Mouse (Mus musculus): ENCODE measurements around the gene Npcd. TPM values are rescaled to one million over a fixed set of nuclear protein-coding genes. Genes with fewer than 3 reads are reported as not detected.

Gene Npcd
- polyA plus RNA-seq, 1 experiment from 2014 or later, result 0.87 TPM

- Histone ChIP-seq H3K9ac (no peak overlapping the region), H3K4me1 (peaks cover under 1% of the 10 kb centered on the region; the same call in 1 of the 2 replicates), H3K4me3 (replicated peaks) (no peak overlapping the region), H3K9me3 (no peaks in the 10 kb centered on the region), H3K36me3 (replicated peaks) (no peaks in the 10 kb centered on the region), H3K4me2 (no peak overlapping the region), H3K27ac (no peak overlapping the region), H3K27me3 (peaks cover 28% of the 10 kb centered on the region)
- WGBS, result 87% methylated on average over 8 of the region's 8 CpGs
- no peak for ATAC-seq (ENCODE audit: low FRiP score)
Observed at GRCm38 (mm10) chr15:79797680-79798079, 36.4 kb downstream of the Npcd start.

- Histone ChIP-seq H3K9ac (no peak overlapping the region), H3K27me3 (peaks cover 27% of the 10 kb centered on the region), H3K36me3 (replicated peaks) (no peaks in the 10 kb centered on the region), H3K4me1 (peaks cover 3% of the 10 kb centered on the region; the same call in 1 of the 2 replicates), H3K9me3 (no peaks in the 10 kb centered on the region), H3K4me2 (no peak overlapping the region), H3K4me3 (replicated peaks) (no peak overlapping the region), H3K27ac (no peak overlapping the region)
- ATAC-seq (ENCODE audit: low FRiP score), result no peak
- WGBS, result 88% methylated on average over 7 of the region's 7 CpGs
Observed at GRCm38 (mm10) chr15:79797096-79797495, 36.9 kb downstream of the Npcd start.

- ATAC-seq (ENCODE audit: low FRiP score), result no peak
- Histone ChIP-seq H3K9me3 (no peaks in the 10 kb centered on the region), H3K4me1 (peaks cover 5% of the 10 kb centered on the region), H3K27ac (no peak overlapping the region), H3K36me3 (replicated peaks) (no peaks in the 10 kb centered on the region), H3K4me2 (no peak overlapping the region), H3K9ac (no peak overlapping the region), H3K27me3 (peaks cover 23% of the 10 kb centered on the region; the same call in 1 of the 2 replicates), H3K4me3 (replicated peaks) (no peak overlapping the region)
- 90% methylated on average over 12 of the region's 12 CpGs for WGBS
Observed at GRCm38 (mm10) chr15:79796256-79796655, 37.8 kb downstream of the Npcd start.

- Histone ChIP-seq H3K9me3 (no peaks in the 10 kb centered on the region), H3K9ac (no peak overlapping the region), H3K4me2 (no peak overlapping the region), H3K4me1 (peaks cover 6% of the 10 kb centered on the region), H3K27ac (no peak overlapping the region), H3K27me3 (peaks cover 23% of the 10 kb centered on the region; the same call in 1 of the 2 replicates), H3K4me3 (replicated peaks) (no peak overlapping the region), H3K36me3 (replicated peaks) (no peaks in the 10 kb centered on the region)
- ATAC-seq (ENCODE audit: low FRiP score), result no peak
- WGBS, result 38% methylated on average over 20 of the region's 20 CpGs
Observed at GRCm38 (mm10) chr15:79794173-79794572, 39.9 kb downstream of the Npcd start.

GRCm38 (mm10) chr15:79793076-79793475 lies 41.0 kb downstream of the Npcd start:
- peaks cover 23% of the 10 kb centered on the region; the same call in 1 of the 2 replicates for H3K27me3 ChIP-seq
- H3K4me1 ChIP-seq, result peaks cover 9% of the 10 kb centered on the region
- 94% methylated on average over 9 of the region's 9 CpGs for WGBS
- no peak overlapping the region for H3K4me3 ChIP-seq (replicated peaks)
- H3K9ac ChIP-seq, result no peak overlapping the region
- no peak for ATAC-seq (ENCODE audit: low FRiP score)
- no peaks in the 10 kb centered on the region for H3K9me3 ChIP-seq
- no peak overlapping the region for H3K4me2 ChIP-seq
- no peaks in the 10 kb centered on the region for H3K36me3 ChIP-seq (replicated peaks)
- no peak overlapping the region for H3K27ac ChIP-seq

- Histone ChIP-seq H3K27me3 (peaks cover 19% of the 10 kb centered on the region; the same call in 1 of the 2 replicates), H3K9ac (no peak overlapping the region), H3K9me3 (no peaks in the 10 kb centered on the region), H3K4me3 (replicated peaks) (no peak overlapping the region), H3K4me1 (peaks cover 15% of the 10 kb centered on the region), H3K4me2 (peak overlapping the region; percentile 27), H3K27ac (no peak overlapping the region), H3K36me3 (replicated peaks) (no peaks in the 10 kb centered on the region)
- ATAC-seq (ENCODE audit: low FRiP score), result no peak
- 21% methylated on average over 19 of the region's 19 CpGs for WGBS
Observed at GRCm38 (mm10) chr15:79792455-79792854, 41.6 kb downstream of the Npcd start.

GRCm38 (mm10) chr15:79791502-79791901 lies 42.5 kb downstream of the Npcd start:
- H3K27ac ChIP-seq, result no peak overlapping the region
- no peak for ATAC-seq (ENCODE audit: low FRiP score)
- no peak overlapping the region for H3K4me2 ChIP-seq
- H3K27me3 ChIP-seq, result peaks cover 18% of the 10 kb centered on the region; the same call in 1 of the 2 replicates
- no peaks in the 10 kb centered on the region for H3K36me3 ChIP-seq (replicated peaks)
- H3K4me3 ChIP-seq (replicated peaks), result no peak overlapping the region
- peaks cover 18% of the 10 kb centered on the region for H3K4me1 ChIP-seq
- no peak overlapping the region for H3K9ac ChIP-seq
- H3K9me3 ChIP-seq, result no peaks in the 10 kb centered on the region
- WGBS, result 4% methylated on average over 12 of the region's 12 CpGs

GRCm38 (mm10) chr15:79790905-79791304 lies 43.1 kb downstream of the Npcd start:
- Histone ChIP-seq H3K27ac (no peak overlapping the region), H3K9me3 (no peaks in the 10 kb centered on the region), H3K4me2 (no peak overlapping the region), H3K9ac (no peak overlapping the region), H3K36me3 (replicated peaks) (no peaks in the 10 kb centered on the region), H3K4me1 (peaks cover 18% of the 10 kb centered on the region), H3K4me3 (replicated peaks) (no peak overlapping the region), H3K27me3 (peaks cover 18% of the 10 kb centered on the region; the same call in 1 of the 2 replicates)
- 83% methylated on average over 6 of the region's 6 CpGs for WGBS
- no peak for ATAC-seq (ENCODE audit: low FRiP score)

GRCm38 (mm10) chr15:79790111-79790510 lies 43.9 kb downstream of the Npcd start:
- H3K9me3 ChIP-seq, result no peaks in the 10 kb centered on the region
- WGBS, result 61% methylated on average over 8 of the region's 8 CpGs
- no peak overlapping the region for H3K9ac ChIP-seq
- no peak overlapping the region for H3K27ac ChIP-seq
- no peak overlapping the region for H3K4me3 ChIP-seq (replicated peaks)
- peaks cover 18% of the 10 kb centered on the region for H3K4me1 ChIP-seq
- ATAC-seq (ENCODE audit: low FRiP score), result no peak
- no peaks in the 10 kb centered on the region for H3K36me3 ChIP-seq (replicated peaks)
- no peak overlapping the region for H3K4me2 ChIP-seq
- H3K27me3 ChIP-seq, result peaks cover 20% of the 10 kb centered on the region; the same call in 1 of the 2 replicates

- H3K27me3 ChIP-seq, result peaks cover 16% of the 10 kb centered on the region; the same call in 1 of the 2 replicates
- no peaks in the 10 kb centered on the region for H3K36me3 ChIP-seq (replicated peaks)
- H3K9ac ChIP-seq, result no peak overlapping the region
- WGBS, result 44% methylated on average over 8 of the region's 8 CpGs
- H3K4me2 ChIP-seq, result no peak overlapping the region
- H3K4me1 ChIP-seq, result peaks cover 18% of the 10 kb centered on the region
- H3K27ac ChIP-seq, result no peak overlapping the region
- no peak overlapping the region for H3K4me3 ChIP-seq (replicated peaks)
- ATAC-seq (ENCODE audit: low FRiP score), result no peak; the same call in 1 of the 2 replicates
- no peaks in the 10 kb centered on the region for H3K9me3 ChIP-seq
Observed at GRCm38 (mm10) chr15:79787815-79788214, 46.2 kb downstream of the Npcd start.

- 82% methylated on average over 1 of the region's 1 CpGs for WGBS
- H3K4me2 ChIP-seq, result no peak overlapping the region
Observed at GRCm38 (mm10) chr15:79785056-79785455, 49.0 kb downstream of the Npcd start.

GRCm38 (mm10) chr15:79777749-79778148 lies 56.3 kb downstream of the Npcd start, which contains the start of gene Dnal4:
Gene Dnal4 (minus strand): TSS chr15:79777849.
- Histone ChIP-seq H3K4me3 (replicated peaks) (no peak within 1 kb of the TSS), H3K36me3 (replicated peaks) (no peaks in the 10 kb centered on the region), H3K9me3 (no peaks in the 10 kb centered on the region), H3K27me3 (0 out of 2 replicates have a peak, but pooled peaks cover 3% of the 10 kb centered on the region), H3K9ac (no peak within 1 kb of the TSS), H3K4me1 (peaks cover 18% of the 10 kb centered on the region), H3K27ac (no peak within 1 kb of the TSS), H3K4me2 (no peak within 1 kb of the TSS)
- ATAC-seq (ENCODE audit: low FRiP score), result no peak

More at GRCm38 (mm10) chr15:79785056-79785455, 49.0 kb downstream of the Npcd start:
- Histone ChIP-seq H3K27me3 (peaks cover 7% of the 10 kb centered on the region; the same call in 1 of the 2 replicates), H3K4me3 (replicated peaks) (no peak overlapping the region), H3K36me3 (replicated peaks) (no peaks in the 10 kb centered on the region), H3K4me1 (peaks cover 12% of the 10 kb centered on the region), H3K9ac (no peak overlapping the region), H3K9me3 (no peaks in the 10 kb centered on the region), H3K27ac (no peak overlapping the region)
- no peak for ATAC-seq (ENCODE audit: low FRiP score)

GRCm38 (mm10) chr15:79775662-79776061 lies 58.4 kb downstream of the Npcd start:
- Histone ChIP-seq H3K4me3 (replicated peaks) (no peak overlapping the region), H3K9ac (no peak overlapping the region), H3K27me3 (0 out of 2 replicates have a peak, but pooled peaks cover 3% of the 10 kb centered on the region), H3K9me3 (no peaks in the 10 kb centered on the region), H3K4me2 (no peak overlapping the region), H3K36me3 (replicated peaks) (no peaks in the 10 kb centered on the region), H3K4me1 (peaks cover 24% of the 10 kb centered on the region), H3K27ac (no peak overlapping the region)
- 69% methylated on average over 7 of the region's 7 CpGs for WGBS
- ATAC-seq (ENCODE audit: low FRiP score), result no peak
